Mouse (Mus musculus): Measurements from ENCODE around the gene Rnf217. TPM values are rescaled to one million over a fixed set of nuclear protein-coding genes. Genes with fewer than 3 reads are reported as not detected.

Gene Rnf217
- polyA plus RNA-seq, 1 experiment from 2014 or later, result 0.56 TPM

GRCm38 (mm10) chr10:31573267-31573666 lies 35.7 kb downstream of the Rnf217 start:
- no peak for DNase-seq
- no peaks in the 10 kb centered on the region for H3K27me3 ChIP-seq (ENCODE audit: insufficient read depth, low read length)
- H3K9me3 ChIP-seq (ENCODE audit: low read length), result no peaks in the 10 kb centered on the region
- no peak overlapping the region for H3K4me2 ChIP-seq (ENCODE audit: low read depth, low read length)
- no peaks in the 10 kb centered on the region for H3K4me1 ChIP-seq (ENCODE audit: insufficient read depth)
- no peak for ATAC-seq
- no peaks in the 10 kb centered on the region for H3K36me3 ChIP-seq (replicated peaks; ENCODE audit: insufficient read depth, low read length)
- H3K27ac ChIP-seq (ENCODE audit: low read depth), result no peak overlapping the region
- no peak overlapping the region for H3K4me3 ChIP-seq (ENCODE audit: low read depth, low read length)
- no peak overlapping the region for H3K9ac ChIP-seq (replicated peaks)
- 82% methylated on average over 4 of the region's 4 CpGs for WGBS (ENCODE audit: insufficient replicate concordance)
- TF ChIP-seq EP300 (IDR thresholded peaks at IDR 0.05; ENCODE audit: low read depth) (no peak), CTCF (IDR thresholded peaks at IDR 0.05; ENCODE audit: low read depth) (no peak)

DNA sequence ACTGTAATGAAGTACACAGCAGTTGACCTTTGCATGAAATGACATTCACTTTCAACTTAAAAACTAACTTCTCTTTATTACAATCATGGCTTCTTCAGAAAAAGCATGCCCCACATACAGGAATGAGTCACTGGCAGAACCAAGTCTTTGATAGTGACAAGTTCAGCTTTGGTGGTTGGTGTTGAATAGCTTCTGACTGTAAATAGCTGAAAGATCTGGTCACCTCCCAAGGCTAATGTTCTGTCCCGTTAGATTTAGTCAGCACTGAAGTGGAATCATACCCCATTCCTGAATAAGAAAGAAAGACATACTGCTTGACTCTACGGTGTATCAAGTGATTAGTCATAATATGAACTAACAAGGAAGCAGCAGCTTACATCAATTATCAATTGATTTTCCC lies 51.7 kb downstream of the Rnf217 start:
- Histone ChIP-seq H3K4me1 (ENCODE audit: insufficient read depth) (no peaks in the 10 kb centered on the region), H3K36me3 (replicated peaks; ENCODE audit: insufficient read depth, low read length) (no peaks in the 10 kb centered on the region), H3K4me3 (ENCODE audit: low read depth, low read length) (no peak overlapping the region), H3K9ac (replicated peaks) (no peak overlapping the region), H3K27me3 (ENCODE audit: insufficient read depth, low read length) (no peaks in the 10 kb centered on the region), H3K9me3 (ENCODE audit: low read length) (no peaks in the 10 kb centered on the region), H3K4me2 (ENCODE audit: low read depth, low read length) (no peak overlapping the region), H3K27ac (ENCODE audit: low read depth) (no peak overlapping the region)
- TF ChIP-seq EP300 (IDR thresholded peaks at IDR 0.05; ENCODE audit: low read depth) (no peak), CTCF (IDR thresholded peaks at IDR 0.05; ENCODE audit: low read depth) (no peak)
- 82% methylated on average over 2 of the region's 2 CpGs for WGBS (ENCODE audit: insufficient replicate concordance)
- ATAC-seq (no peak), DNase-seq (no peak)

DNA sequence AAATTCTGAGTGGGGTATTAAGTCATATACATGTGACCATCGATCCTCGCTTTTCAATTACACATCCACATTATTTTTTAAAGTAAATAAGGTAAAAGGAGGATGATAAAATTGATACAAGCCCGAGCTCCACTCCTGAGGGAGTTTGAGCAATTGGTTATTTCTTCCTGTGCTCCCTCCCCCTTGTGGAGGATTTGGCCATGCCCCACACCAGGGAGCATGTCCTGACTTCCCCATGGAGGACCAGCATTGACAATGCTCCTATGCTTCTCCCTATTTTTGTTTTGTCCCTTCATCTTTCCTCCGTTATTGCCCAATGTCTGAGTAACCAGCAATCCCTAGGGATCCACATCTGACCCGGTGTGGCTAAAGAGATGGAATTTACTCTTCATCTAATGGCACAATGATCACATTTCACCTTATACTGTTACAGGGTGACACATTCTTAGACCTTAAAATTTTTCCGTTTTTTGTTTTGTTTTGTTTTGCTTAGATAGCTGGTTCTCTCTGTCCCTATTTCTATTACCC lies 53.5 kb downstream of the Rnf217 start:
- Histone ChIP-seq H3K36me3 (replicated peaks; ENCODE audit: insufficient read depth, low read length) (no peaks in the 10 kb centered on the region), H3K9ac (replicated peaks) (no peak overlapping the region), H3K4me3 (ENCODE audit: low read depth, low read length) (no peak overlapping the region), H3K4me2 (ENCODE audit: low read depth, low read length) (no peak overlapping the region), H3K9me3 (ENCODE audit: low read length) (no peaks in the 10 kb centered on the region), H3K27ac (ENCODE audit: low read depth) (no peak overlapping the region), H3K27me3 (ENCODE audit: insufficient read depth, low read length) (no peaks in the 10 kb centered on the region), H3K4me1 (ENCODE audit: insufficient read depth) (peaks cover 5% of the 10 kb centered on the region)
- ATAC-seq, result no peak
- TF ChIP-seq CTCF (IDR thresholded peaks at IDR 0.05; ENCODE audit: low read depth) (no peak), EP300 (IDR thresholded peaks at IDR 0.05; ENCODE audit: low read depth) (no peak)
- 83% methylated on average over 6 of the region's 6 CpGs for WGBS (ENCODE audit: insufficient replicate concordance)
- no peak for DNase-seq

- WGBS (ENCODE audit: insufficient replicate concordance), result 81% methylated on average over 4 of the region's 4 CpGs
- Histone ChIP-seq H3K9me3 (ENCODE audit: low read length) (no peaks in the 10 kb centered on the region), H3K4me2 (ENCODE audit: low read depth, low read length) (no peak overlapping the region), H3K36me3 (replicated peaks; ENCODE audit: insufficient read depth, low read length) (no peaks in the 10 kb centered on the region), H3K9ac (replicated peaks) (no peak overlapping the region), H3K27ac (ENCODE audit: low read depth) (no peak overlapping the region), H3K4me3 (ENCODE audit: low read depth, low read length) (no peak overlapping the region), H3K27me3 (ENCODE audit: insufficient read depth, low read length) (no peaks in the 10 kb centered on the region), H3K4me1 (ENCODE audit: insufficient read depth) (peaks cover 5% of the 10 kb centered on the region)
- TF ChIP-seq EP300 (IDR thresholded peaks at IDR 0.05; ENCODE audit: low read depth) (no peak), CTCF (IDR thresholded peaks at IDR 0.05; ENCODE audit: low read depth) (no peak)
- DNase-seq (no peak), ATAC-seq (no peak)
These were observed 55.7 kb downstream of the Rnf217 start for GRCm38 (mm10) chr10:31553302-31553701.

- WGBS (ENCODE audit: insufficient replicate concordance), result 50% methylated on average over 7 of the region's 7 CpGs
- TF ChIP-seq CTCF (IDR thresholded peaks at IDR 0.05; ENCODE audit: low read depth) (no peak), EP300 (IDR thresholded peaks at IDR 0.05; ENCODE audit: low read depth) (peak; percentile 62; the same call in 1 of the 2 replicates)
- H3K36me3 ChIP-seq (replicated peaks; ENCODE audit: insufficient read depth, low read length), result no peaks in the 10 kb centered on the region
- peak overlapping the region; percentile 63 for H3K27ac ChIP-seq (ENCODE audit: low read depth)
- H3K27me3 ChIP-seq (ENCODE audit: insufficient read depth, low read length), result no peaks in the 10 kb centered on the region
- peak overlapping the region; percentile 40; the same call in 1 of the 2 replicates for H3K4me2 ChIP-seq (ENCODE audit: low read depth, low read length)
- H3K9ac ChIP-seq (replicated peaks), result no peak overlapping the region
- no peak overlapping the region for H3K4me3 ChIP-seq (ENCODE audit: low read depth, low read length)
- no peaks in the 10 kb centered on the region for H3K9me3 ChIP-seq (ENCODE audit: low read length)
- H3K4me1 ChIP-seq (ENCODE audit: insufficient read depth), result peaks cover 5% of the 10 kb centered on the region
- peak; percentile 18 for DNase-seq
- ATAC-seq, result peak; percentile 67
These were observed 57.1 kb downstream of the Rnf217 start for GRCm38 (mm10) chr10:31551850-31552249.

DNA sequence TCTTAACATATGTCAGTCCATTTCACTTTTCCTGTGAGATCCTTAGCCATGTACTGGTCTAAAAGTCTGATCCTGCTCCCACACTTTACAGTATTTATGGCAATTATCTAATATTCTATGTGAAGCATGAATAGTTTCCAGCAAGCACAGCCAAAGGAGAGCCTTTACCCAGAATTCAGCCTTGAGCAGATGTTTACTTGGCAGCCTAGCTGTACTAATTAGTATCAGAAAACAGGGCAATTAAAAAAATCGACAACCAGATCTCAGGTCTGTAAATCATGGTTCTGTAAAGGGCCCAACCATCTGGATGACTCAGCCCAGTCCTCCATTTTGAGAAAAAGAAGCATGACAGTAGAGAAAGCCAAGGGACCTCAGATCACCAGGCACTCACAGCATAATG lies 57.6 kb downstream of the Rnf217 start:
- TF ChIP-seq CTCF (IDR thresholded peaks at IDR 0.05; ENCODE audit: low read depth) (no peak), EP300 (IDR thresholded peaks at IDR 0.05; ENCODE audit: low read depth) (no peak)
- Histone ChIP-seq H3K9me3 (ENCODE audit: low read length) (no peaks in the 10 kb centered on the region), H3K9ac (replicated peaks) (no peak overlapping the region), H3K27me3 (ENCODE audit: insufficient read depth, low read length) (no peaks in the 10 kb centered on the region), H3K4me3 (ENCODE audit: low read depth, low read length) (no peak overlapping the region), H3K27ac (ENCODE audit: low read depth) (peak overlapping the region; percentile 63), H3K4me1 (ENCODE audit: insufficient read depth) (peaks cover 5% of the 10 kb centered on the region), H3K4me2 (ENCODE audit: low read depth, low read length) (no peak overlapping the region), H3K36me3 (replicated peaks; ENCODE audit: insufficient read depth, low read length) (no peaks in the 10 kb centered on the region)
- ATAC-seq, result peak; percentile 48
- DNase-seq, result no peak
- 77% methylated on average over 1 of the region's 1 CpGs for WGBS (ENCODE audit: insufficient replicate concordance)

- TF ChIP-seq CTCF (IDR thresholded peaks at IDR 0.05; ENCODE audit: low read depth), result no peak
- no peak for TF ChIP-seq EP300 (IDR thresholded peaks at IDR 0.05; ENCODE audit: low read depth)
- DNase-seq, result no peak
- Histone ChIP-seq H3K4me2 (ENCODE audit: low read depth, low read length) (no peak overlapping the region), H3K4me3 (ENCODE audit: low read depth, low read length) (no peak overlapping the region), H3K27me3 (ENCODE audit: insufficient read depth, low read length) (no peaks in the 10 kb centered on the region), H3K4me1 (ENCODE audit: insufficient read depth) (peaks cover 5% of the 10 kb centered on the region), H3K36me3 (replicated peaks; ENCODE audit: insufficient read depth, low read length) (no peaks in the 10 kb centered on the region), H3K9ac (replicated peaks) (no peak overlapping the region), H3K27ac (ENCODE audit: low read depth) (no peak overlapping the region), H3K9me3 (ENCODE audit: low read length) (no peaks in the 10 kb centered on the region)
- ATAC-seq, result no peak
- 64% methylated on average over 2 of the region's 2 CpGs for WGBS (ENCODE audit: insufficient replicate concordance)
These were observed 61.8 kb downstream of the Rnf217 start for GRCm38 (mm10) chr10:31547156-31547555.
